Mouse (Mus musculus): ENCODE measurements around the gene Rnf227. TPM values are rescaled to one million over a fixed set of nuclear protein-coding genes. Genes with fewer than 3 reads are reported as not detected.
"Not testable (repeated sequence)": the region's sequence is repeated elsewhere in the genome, so short reads cannot be mapped to it uniquely, and the experiment has no call there.

The Rnf227 gene
- 100 to 1,000 TPM; 111 to 119 TPM for total RNA-seq (2021)

DNA sequence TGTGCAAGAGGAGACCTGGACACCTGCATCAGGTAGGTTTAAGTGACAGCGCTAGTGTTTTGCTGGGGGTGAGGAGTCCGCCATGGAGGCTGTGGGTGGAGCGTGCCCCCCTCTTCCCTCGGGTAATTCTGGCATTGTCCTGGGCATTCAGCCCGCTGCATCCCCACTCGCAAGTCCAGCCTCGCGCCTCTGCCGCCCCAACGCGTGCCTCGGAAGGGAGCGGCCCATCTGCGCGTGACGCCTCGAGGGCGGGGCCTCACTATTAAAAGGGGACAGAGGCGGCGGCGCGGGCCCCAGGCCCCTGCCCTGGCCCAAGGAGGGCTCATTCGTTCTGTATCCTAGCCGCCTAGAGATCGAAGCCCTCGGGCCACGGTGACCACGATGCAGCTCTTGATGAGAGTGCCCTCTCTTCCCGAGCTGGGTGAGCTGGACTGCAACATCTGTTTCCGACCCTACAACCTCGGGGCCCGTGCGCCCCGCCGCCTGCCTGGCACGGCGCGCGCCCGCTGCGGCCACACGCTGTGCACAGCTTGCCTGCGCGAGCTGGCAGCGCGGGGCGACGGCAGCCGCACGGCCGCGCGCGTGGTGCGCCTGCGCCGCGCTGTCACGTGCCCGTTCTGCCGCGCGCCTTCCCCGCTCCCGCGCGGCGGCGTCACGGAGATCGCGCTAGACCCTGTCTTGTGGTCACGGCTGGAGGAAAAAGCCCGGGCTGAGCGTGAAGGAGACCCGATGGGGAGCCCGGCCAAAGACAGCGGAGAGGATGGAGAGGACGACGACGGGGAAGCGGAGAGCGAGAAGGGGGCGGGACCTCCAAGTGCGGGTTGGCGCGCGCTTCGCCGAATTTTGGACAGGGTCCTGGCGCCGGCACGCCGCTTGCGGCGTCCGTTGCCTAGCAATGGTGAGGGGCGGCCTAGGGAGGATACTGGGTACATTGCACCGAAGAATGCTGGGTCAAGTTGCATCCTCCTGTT is at the start of gene Rnf227:
TSS of gene Rnf227 (plus strand) at position 301 of the 971 bp plus-strand sequence.
- peak; percentile 82 to 85 for DNase-seq

DNA sequence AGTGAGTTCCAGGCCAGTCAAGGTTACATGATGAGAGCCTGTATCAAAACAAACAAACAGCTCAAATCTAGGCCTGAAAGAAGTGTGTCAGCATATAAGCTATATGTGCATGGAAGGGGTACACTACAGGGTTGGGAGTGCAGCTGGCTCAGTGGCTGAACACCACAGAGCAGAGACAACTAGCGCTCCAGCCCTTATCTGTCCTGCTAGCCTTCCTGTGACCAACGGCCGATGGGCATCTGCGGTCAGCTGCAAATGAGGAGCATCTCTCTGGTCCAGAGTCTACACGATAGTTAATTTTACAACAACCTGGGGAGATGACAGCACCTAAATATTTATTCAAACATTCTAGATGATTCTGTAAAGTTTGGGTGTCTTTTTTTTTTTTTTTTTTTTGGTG is 49.1 kb upstream of the Rnf227 start:
- DNase-seq, result no peak

DNA sequence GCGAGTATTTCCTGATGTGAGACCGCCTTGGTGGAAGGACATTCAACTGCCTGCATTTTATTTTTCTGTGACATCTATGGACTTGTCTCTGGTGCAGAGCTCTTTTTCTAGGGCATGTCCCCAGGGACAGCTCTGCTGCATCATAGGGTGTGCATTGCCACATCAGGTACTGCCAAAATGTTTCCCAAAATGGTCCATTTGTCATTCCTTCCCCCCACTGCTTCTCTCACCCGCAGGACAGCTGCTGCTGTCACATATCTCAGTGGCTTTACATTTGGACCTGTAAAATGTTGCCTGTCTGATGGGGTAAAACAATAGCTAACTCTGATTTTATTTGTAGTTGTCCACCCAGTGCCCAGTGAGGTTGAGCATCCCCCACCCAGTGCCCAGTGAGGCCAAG is 45.0 kb upstream of the Rnf227 start:
- no peak for DNase-seq

DNA sequence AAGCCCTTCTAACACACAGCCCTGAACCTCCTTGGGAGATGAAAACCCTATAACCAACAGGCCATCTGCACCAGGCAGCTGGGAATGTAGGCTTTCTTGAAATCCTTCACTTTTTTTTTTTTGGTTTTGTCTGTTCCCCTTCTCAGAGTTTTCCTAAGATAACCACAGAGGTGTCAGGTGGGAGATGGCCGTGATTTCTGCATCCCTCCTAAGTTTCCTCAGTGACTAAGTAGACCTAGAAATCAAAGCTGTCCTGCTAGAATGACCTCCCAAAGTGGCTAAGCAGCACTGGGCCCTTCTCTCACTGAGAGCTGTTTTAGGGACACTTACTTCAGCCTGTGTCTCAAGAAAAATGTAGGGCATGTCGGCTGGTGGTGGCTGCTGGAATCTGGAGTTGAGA is 42.5 kb upstream of the Rnf227 start:
- DNase-seq, result no peak

DNA sequence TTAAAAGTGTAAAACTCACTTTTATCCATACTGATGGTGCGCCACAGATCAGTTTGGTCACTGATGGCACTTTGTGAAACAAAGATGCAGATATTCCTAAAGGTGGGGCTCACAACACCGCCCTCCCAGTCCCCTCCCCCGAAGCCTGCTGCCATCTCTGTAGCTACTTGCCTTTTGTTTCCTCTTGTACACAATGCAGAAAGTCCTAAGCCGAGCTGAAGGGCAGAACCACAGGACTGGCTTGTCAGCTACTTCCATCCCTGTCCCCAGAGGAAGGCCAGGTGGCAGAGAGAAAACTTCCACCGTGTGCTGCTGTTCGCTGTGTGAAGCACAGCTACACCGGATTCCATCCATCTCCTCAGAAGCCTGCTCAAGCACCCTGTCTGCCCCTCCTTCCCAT is 42.0 kb upstream of the Rnf227 start:
- DNase-seq, result no peak

DNA sequence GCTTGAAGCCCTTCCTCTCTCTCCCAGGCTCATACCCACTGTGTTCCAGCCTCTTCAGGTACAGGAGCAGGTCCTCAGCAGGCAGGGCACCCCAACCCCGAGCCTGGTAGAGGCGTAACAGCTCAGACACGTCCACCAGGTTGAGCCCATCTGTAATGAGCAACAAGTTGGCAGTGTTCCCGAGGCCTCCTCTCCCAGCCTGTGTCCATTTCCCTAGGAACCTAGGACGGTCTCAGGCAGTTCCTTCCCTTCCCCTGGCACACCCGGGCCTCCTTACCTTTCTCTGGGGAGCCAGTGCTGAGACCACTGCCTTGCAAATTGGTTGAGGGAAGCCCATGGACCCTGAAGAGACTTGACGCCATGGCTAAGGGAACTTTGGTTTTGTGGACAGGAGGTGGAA is 37.4 kb upstream of the Rnf227 start:
- DNase-seq, result no peak

DNA sequence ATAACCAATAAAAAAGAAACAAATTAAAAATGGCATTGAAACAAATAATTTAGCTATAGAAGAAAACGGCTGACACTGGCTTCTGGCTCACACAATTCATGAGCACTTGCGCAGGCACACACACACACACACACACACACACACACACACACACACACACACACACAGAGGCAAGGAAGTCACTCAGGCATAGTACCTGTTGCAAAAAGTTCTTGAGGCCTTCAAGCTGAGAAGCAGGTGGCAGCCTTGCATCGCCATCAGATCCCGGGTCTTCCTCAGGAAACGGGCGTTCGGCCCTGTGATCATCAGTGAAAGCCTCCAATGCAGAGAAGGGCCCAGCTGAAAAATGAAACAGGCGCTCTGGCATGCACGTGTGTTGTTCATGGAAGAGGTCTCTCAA is 35.0 kb upstream of the Rnf227 start:
- DNase-seq, result no peak

DNA sequence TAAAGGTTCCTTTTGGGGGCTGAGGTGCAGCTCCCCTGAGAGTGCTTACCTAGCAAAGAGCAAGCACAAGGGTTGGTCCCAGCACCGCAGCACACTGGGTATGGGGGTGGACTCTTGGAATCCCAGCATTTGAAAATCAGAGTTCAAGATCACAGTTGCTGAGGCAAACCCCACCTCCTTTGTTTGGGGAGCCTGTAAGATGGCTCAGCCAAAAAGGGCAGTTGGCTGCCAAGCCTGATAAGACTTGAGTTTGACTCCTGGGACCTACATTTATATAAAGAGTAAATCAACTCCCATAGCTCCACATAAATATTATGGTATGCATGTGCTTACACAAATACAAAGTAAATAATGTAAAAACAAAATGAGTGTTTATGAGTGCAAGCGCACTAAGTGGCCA is 34.2 kb upstream of the Rnf227 start:
- no peak for DNase-seq

DNA sequence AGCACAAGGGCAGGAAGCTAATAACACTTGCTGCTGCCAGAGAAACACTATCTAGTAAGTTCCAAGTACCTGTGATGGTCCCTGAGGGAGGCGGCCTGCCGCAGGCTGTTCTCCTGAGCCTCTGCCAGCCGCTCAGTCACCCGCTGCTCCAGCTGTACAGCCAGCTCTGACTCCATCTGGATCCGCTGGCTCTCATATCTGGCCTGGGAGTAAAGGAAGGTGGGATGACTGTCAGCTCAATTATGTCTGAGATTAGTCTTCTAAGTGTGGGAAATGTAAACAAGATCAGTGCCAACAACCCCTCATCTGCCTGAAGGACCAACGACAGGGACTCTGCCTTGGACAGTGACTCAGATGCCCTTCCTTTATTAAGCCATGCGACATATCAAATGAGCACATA is 29.0 kb upstream of the Rnf227 start:
- DNase-seq, result no peak

DNA sequence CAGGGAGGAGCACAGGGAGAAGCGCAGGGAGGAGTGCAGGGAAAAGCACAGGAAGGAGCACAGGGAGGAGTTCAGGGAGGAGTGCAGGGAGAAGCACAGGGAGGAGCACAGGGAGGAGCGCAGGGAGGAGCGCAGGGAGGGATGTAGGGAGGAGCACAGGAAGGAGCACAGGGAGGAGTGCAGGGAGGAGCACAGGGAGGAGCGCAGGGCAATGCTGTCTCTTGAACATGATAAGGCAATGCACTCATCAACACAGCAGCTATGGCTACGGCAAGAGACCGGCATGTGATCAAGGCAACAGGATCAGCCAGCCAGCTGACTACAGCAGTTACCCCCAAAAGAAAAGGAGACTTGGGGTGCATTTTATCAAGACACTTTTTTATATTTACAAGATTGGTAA is 23.9 kb upstream of the Rnf227 start:
- DNase-seq, result no peak

DNA sequence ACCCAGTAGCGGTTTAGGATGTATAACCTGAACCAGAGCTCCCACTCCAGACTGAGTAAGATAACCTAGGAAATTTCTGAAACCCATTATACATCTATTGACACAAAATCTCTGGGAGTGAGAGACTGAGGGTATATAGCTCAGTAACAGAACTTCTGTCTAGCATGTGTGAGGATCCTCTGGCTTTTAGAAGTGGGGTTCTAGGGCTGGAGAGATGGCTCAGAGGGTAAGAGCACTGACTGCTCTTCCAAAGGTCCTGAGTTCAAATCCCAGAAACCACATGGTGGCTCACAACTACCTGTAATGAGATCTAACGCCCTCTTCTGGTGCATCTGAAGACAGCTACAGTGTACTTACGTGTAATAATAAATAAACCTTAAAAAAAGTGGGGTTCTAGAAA is 22.3 kb upstream of the Rnf227 start:
- not testable (repeated sequence) for DNase-seq

DNA sequence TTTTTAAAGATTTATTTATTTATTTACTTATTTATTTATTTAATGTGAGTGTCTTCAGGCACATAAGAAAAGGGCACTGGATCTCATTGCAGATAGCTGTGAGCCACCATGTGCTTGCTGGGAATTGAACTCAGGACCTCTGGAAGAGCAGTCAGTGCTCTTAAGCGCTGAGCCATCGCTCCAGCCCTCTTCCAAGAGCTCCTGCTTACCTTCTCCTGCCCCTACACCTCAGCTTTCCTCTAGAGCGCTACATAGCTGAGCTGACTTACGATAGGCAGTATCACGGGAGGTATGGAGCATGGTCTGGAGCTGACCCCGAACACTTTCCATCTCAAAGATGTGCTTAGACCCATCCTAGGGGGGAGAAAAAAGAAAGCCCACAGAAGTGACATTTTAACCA is 18.7 kb upstream of the Rnf227 start:
- no peak for DNase-seq

DNA sequence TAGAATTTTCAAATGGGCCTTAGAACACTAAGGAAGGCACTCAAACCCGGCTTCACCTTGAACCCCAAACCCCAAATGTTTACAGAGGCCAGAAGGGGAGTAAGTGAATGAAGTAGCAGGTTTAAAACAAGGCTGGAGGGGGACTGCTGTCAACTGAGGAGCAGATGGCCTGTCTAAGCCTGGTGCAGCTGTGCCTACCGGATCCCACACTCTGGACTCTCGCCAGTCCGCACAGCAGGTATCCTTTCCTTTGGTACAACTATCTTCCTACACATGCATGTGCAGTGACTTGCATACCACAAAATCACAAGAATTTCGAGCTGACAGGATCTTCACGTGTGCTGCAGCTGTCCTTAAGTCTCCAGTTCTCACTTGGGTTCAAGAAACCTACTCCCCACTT is 18.3 kb upstream of the Rnf227 start:
- no peak for DNase-seq

DNA sequence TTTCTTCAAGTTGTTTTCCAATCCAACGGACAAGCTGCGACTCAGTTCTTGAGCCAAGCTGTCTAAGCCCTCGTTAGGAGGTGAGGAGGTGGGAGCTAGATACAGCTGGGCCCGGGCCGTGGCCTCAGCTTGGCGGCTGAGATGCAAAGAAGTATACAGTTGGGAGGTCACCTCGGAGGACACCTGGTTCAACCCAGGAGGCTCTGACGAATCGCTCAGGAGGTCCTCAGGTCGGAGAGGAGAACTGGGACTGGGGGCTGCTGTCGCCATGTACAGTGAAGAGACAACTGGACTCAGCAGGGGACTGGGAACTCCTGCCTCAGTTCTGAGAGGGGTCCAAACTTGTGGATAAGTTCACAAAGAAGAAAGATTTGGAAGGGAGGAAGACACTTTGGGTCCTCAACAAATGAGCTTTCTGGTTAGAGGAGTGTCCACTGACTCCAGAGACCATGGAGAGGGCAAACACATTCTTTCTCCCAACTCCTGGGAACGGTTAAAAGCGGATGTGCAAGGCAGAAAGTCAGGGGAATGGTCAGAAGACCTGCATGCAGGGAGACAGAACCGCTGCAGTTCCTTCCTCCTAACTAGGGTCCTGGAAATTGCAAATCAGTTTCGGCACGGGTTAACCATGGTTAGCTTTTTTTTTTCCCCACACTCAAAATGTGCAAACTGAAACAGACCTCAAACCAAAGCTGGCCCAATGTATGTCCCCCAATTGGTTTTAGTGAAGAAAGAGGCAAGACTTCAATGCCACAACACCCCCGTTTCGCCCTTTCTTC is 17.4 kb upstream of the Rnf227 start:
- no peak for DNase-seq

DNA sequence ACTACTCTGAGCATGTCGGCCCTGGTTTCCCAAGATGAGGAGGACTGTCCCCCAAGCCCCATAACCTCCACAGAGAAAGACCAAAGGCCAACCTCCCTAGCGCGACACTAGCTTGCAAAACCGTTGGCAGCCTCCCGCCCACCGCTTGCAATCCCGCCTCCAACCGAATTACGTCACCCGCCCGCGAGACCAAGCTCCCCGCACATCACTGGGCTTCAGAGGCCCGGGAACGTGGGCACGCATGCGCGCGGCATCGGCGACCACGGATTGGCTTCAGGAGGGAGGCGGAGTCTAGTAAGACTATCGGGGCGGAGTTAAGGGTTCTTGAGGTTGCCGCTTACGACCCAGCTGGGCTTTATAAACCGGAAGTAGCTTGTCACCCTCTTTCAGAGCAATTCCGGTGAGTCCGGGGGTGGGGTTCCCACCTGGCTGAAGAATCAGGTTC is 16.6 kb upstream of the Rnf227 start, which contains the start of the genes Cntrob and Trappc1:
TSS of gene Cntrob (minus strand) at position 109 of the 445 bp plus-strand sequence.
TSS of gene Trappc1 (plus strand) at position 314 of the 445 bp plus-strand sequence.
- DNase-seq, result peak; percentile 98

DNA sequence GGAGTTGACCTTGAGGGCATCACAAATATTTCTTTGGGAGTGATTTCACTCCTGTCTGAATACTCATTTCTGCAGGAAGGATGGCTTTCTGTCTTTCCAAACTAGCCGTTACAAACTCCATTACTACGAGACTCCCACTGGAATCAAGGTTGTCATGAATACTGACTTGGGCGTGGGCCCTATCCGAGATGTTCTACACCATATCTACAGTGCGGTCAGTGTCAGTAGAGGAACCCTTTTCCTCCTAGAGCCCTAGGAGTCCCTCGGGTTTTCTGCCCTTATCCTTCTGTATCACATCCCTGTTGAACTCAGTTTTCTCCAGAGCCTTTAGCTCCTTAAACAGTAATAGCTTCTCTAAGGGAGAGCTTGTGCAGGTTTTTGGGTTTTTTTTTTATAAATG is 15.5 kb upstream of the Rnf227 start:
- no peak for DNase-seq

DNA sequence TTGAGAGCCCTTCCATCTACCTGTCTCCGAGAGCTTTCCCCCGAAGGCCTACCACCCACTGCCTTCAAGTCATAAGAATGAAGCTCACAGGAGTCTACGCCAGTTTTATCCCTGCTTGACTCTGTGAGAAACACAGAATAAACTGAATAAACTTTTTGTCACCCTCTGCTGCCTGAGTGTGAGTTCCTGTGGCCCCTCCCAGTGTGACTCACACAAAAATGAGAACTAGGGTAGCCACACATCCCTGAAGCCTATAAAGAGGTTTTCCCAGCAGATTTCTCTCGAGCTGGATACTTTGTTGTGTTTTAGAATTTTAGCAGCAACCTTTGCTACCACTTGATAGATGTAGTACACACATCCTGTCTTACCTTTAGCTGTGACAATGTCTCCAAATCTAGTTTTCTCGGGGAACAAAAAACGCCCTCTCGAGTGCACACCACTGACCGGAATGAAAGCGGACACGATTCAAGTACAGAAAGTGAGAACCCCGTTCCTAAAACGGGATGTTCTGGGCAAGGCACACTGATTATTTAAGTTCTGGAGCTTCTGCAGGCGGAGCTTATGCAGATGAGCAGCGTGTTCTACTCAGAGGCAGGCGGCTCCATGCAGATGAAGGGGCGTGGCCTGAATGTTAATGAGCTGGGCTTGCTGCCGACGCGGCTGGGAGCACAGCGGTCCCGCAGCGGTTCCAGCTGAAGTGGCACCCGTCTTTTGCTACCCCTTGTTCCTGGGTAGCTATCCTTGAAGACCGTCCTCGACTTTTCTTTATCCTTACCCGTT is 14.4 kb upstream of the Rnf227 start, which contains the start of gene Kcnab3:
TSS of gene Kcnab3 (plus strand) at position 631 of the 780 bp plus-strand sequence.
- peak; percentile 73 to 77 for DNase-seq

DNA sequence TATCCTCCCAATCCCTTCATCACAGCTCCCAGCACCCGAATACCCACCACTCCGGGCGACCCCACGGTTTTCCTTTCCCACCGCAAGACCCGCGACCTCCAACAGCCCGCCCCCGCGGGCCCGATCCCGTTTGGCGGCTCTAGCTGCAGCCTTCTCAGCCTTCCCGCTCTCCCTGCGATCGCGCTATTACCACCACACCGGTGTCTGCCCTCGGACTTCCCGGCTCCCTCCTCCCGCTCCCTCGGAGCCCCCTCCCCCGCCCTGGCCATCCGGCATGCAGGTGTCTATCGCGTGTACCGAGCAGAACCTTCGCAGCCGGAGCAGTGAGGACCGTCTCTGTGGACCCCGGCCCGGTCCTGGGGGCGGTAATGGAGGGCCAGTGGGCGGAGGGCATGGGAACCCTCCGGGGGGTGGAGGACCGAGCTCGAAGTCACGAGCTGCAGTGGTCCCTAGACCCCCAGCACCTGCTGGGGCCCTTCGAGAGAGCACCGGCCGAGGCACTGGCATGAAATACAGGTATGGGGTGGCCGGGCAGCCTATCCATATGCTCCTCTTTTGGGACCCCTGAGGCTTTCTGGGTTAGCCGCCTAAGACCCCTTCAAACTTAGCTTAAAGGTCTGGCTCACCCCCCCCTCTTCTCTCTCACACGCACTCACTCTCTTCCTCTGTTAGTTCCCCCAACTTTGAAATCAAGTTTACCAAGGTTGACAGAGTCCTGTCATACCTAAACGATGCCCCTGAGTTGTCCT is 13.7 kb upstream of the Rnf227 start:
- DNase-seq, result peak in 1 of 2 experiments; percentile 30

DNA sequence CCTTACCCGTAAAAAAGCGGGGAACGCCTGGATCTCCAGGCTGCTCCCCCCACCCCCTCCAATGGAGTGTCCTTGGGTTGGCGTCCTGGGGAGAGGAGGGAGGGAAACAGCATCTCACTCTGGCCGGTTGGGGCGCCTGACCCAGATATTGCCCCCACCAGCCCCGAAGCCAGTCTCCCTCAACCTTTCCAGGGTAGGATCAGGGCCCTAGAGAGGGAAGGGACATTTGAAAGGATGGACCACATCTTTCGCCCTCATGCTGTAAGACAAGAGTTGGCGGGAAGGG is 13.2 kb upstream of the Rnf227 start:
- no peak for DNase-seq

DNA sequence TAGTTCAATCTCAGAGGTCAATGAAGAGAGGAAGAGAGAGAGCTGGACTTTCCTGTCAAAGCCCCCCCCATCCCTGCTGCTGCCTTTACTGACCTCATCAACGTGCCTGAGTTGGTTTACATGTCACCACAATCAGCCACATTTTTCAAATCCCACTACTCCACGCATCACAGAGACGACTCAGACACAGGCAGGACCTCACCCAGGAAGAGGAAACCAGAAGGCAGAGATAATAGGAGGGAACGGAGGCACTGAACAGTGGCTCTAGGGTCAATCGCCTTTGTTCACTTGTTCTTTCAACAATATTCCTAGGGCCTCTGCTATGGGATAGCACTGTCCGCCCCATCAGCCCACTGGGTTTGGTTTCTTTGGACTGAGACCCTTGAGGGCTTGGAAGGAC is 12.6 kb upstream of the Rnf227 start:
- DNase-seq, result no peak

DNA sequence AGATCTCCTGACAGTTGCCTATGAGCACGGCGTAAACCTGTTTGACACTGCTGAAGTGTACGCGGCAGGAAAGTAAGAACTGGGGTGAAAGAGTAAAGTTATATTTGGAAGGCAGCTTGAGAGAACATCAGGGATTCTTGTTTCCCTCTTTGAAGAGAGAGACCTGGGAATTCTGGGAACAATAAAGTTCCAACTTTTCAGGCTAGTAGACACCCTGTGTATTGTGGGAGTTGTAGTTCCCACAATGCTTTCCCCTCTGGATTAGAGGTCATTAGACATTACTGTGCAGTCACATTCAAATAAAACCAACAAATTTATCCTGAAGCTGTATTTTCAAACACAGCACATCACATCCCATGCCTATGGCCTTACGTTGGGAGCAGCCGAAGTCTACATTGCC is 11.7 kb upstream of the Rnf227 start:
- no peak for DNase-seq

DNA sequence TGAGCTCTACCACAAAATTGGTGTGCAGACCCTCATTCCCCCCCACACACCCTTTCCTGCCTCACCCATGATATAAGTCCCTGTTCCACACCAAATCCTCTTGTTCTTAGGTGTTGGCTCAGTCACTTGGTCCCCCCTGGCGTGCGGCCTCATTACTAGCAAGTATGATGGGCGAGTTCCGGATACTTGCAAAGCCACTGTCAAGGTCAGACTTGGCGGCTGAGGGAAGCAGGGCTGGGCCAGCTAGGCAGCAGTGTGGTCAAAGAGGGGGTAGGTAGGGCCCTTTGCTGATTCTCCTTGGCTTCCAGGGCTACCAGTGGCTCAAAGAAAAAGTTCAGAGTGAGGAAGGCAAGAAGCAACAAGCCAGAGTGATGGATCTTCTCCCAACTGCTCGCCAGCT is 9.1 kb upstream of the Rnf227 start:
- no peak for DNase-seq

Data from layer of hippocampus, postnatal 36 days (tissue).